In genomic region chr10:88379013-88379885, GRCm38 (mm10) we compare ENCODE assay signal across 8 mouse cellular contexts. TPM values are rescaled to one million over a fixed set of nuclear protein-coding genes. Genes with fewer than 3 reads are reported as not detected.
DNase-seq lines count a peak whose midpoint lies in the region; ATAC-seq and TF ChIP-seq lines count a peak whose summit lies in the region.

Gene Dram1, minus strand, starts transcription at chr10:88379080.
Gene Gnptab, plus strand, starts transcription at chr10:88379132.

- ATAC-seq in embryonic facial prominence, embryonic 15.5 days (ENCODE audit: insufficient number of reproducible peaks, low FRiP score, low TSS enrichment, low read depth), result peak; percentile 87
- peak; percentile 88 for ATAC-seq in kidney, embryonic 15.5 days (replicated peaks; ENCODE audit: low FRiP score)
- peak; percentile 76 for ATAC-seq in limb, embryonic 15.5 days (ENCODE audit: insufficient number of reproducible peaks, low FRiP score, low TSS enrichment, low read depth)
- peak; percentile 90 for ATAC-seq in midbrain, postnatal 0 days (ENCODE audit: low FRiP score)

- TF ChIP-seq POLR2A in bone marrow, adult 2 months (IDR thresholded peaks at IDR 0.05; ENCODE audit: borderline replicate concordance, control insufficient read depth, low read depth, low read length), result peak; percentile 20; the same call in 1 of the 2 replicates

- H3K27me3 ChIP-seq in embryonic facial prominence, embryonic 15.5 days, result no peaks in the 10 kb centered on the region
- H3K27me3 ChIP-seq in heart, embryonic 10.5 days (ENCODE audit: insufficient read depth, poor library complexity, severe bottlenecking), result no peaks in the 10 kb centered on the region
- H3K27me3 ChIP-seq in kidney, embryonic 15.5 days, result peaks cover 6% of the 10 kb centered on the region; the same call in 1 of the 2 replicates
- H3K27me3 ChIP-seq in limb, embryonic 15.5 days, result no peaks in the 10 kb centered on the region
- H3K27me3 ChIP-seq in midbrain, postnatal 0 days (ENCODE audit: insufficient read depth, low read length), result no peaks in the 10 kb centered on the region

- peak within 1 kb of the TSS; percentile 55 for H3K9ac ChIP-seq in embryonic facial prominence, embryonic 15.5 days
- peak within 1 kb of the TSS; percentile 67 for H3K9ac ChIP-seq in kidney, embryonic 15.5 days
- H3K9ac ChIP-seq in limb, embryonic 15.5 days, result peak within 1 kb of the TSS; percentile 63
- H3K9ac ChIP-seq in midbrain, postnatal 0 days (replicated peaks; ENCODE audit: low read length, poor library complexity, severe bottlenecking), result peak within 1 kb of the TSS; percentile 82

- peak within 1 kb of the TSS; percentile 46 for H3K27ac ChIP-seq in bone marrow, adult 2 months (ENCODE audit: control insufficient read depth, insufficient read depth, low read depth, low read length, poor library complexity)
- H3K27ac ChIP-seq in embryonic facial prominence, embryonic 15.5 days (replicated peaks), result peak within 1 kb of the TSS; percentile 29
- H3K27ac ChIP-seq in heart, embryonic 10.5 days, result peak within 1 kb of the TSS; percentile 91
- peak within 1 kb of the TSS; percentile 67 for H3K27ac ChIP-seq in kidney, embryonic 15.5 days
- peak within 1 kb of the TSS; percentile 34 for H3K27ac ChIP-seq in limb, embryonic 15.5 days
- H3K27ac ChIP-seq in midbrain, postnatal 0 days (ENCODE audit: low read depth, low read length), result peak within 1 kb of the TSS; percentile 82

- peak within 1 kb of the TSS; percentile 92 for H3K4me3 ChIP-seq in bone marrow, adult 2 months (replicated peaks; ENCODE audit: control insufficient read depth, low read depth, low read length)
- peak within 1 kb of the TSS; percentile 87 for H3K4me3 ChIP-seq in embryonic facial prominence, embryonic 15.5 days (replicated peaks)
- peak within 1 kb of the TSS; percentile 87 for H3K4me3 ChIP-seq in heart, embryonic 10.5 days
- peak within 1 kb of the TSS; percentile 85 for H3K4me3 ChIP-seq in kidney, embryonic 15.5 days (replicated peaks)
- H3K4me3 ChIP-seq in limb, embryonic 15.5 days, result peak within 1 kb of the TSS; percentile 86
- H3K4me3 ChIP-seq in midbrain, postnatal 0 days (ENCODE audit: low read depth, low read length), result peak within 1 kb of the TSS; percentile 87

- peak; percentile 84 for TF ChIP-seq CTCF in bone marrow, adult 2 months (IDR thresholded peaks at IDR 0.05; ENCODE audit: control insufficient read depth, insufficient read depth, low read length)
- TF ChIP-seq CTCF in midbrain, postnatal 0 days (IDR thresholded peaks at IDR 0.05), result peak; percentile 83

- under 1% methylated on average over 87 of the region's 87 CpGs for WGBS in bone marrow, adult 2 months
- WGBS in embryonic facial prominence, embryonic 15.5 days, result under 1% methylated on average over 85 of the region's 87 CpGs
- under 1% methylated on average over 87 of the region's 87 CpGs for WGBS in heart, embryonic 10.5 days
- WGBS in kidney, embryonic 15.5 days, result under 1% methylated on average over 87 of the region's 87 CpGs
- under 1% methylated on average over 87 of the region's 87 CpGs for WGBS in limb, embryonic 15.5 days
- WGBS in midbrain, postnatal 0 days, result under 1% methylated on average over 67 of the region's 87 CpGs

- DNase-seq in 416B (ENCODE audit: low read depth), result peak; percentile 79
- peak; percentile 82 for DNase-seq in heart, embryonic 10.5 days (ENCODE audit: low spot score)
- DNase-seq in midbrain, postnatal 0 days (ENCODE audit: low spot score), result peak; percentile 82
- DNase-seq in spleen, postnatal 10 days (ENCODE audit: low spot score in 2 of 2), result peak; percentile 88 to 92

- peak within 1 kb of the TSS; percentile 84 for H3K4me2 ChIP-seq in embryonic facial prominence, embryonic 15.5 days (replicated peaks)
- H3K4me2 ChIP-seq in kidney, embryonic 15.5 days, result peak within 1 kb of the TSS; percentile 89
- peak within 1 kb of the TSS; percentile 89 for H3K4me2 ChIP-seq in limb, embryonic 15.5 days
- H3K4me2 ChIP-seq in midbrain, postnatal 0 days (ENCODE audit: low read depth, low read length, poor library complexity, severe bottlenecking), result peak within 1 kb of the TSS; percentile 65

- H3K36me3 ChIP-seq in embryonic facial prominence, embryonic 15.5 days, result no peaks in the 10 kb centered on the region
- no peaks in the 10 kb centered on the region for H3K36me3 ChIP-seq in heart, embryonic 10.5 days
- H3K36me3 ChIP-seq in kidney, embryonic 15.5 days, result no peaks in the 10 kb centered on the region
- no peaks in the 10 kb centered on the region for H3K36me3 ChIP-seq in limb, embryonic 15.5 days
- no peaks in the 10 kb centered on the region for H3K36me3 ChIP-seq in midbrain, postnatal 0 days (ENCODE audit: insufficient read depth, low read length)

- no peaks in the 10 kb centered on the region for H3K9me3 ChIP-seq in embryonic facial prominence, embryonic 15.5 days (replicated peaks)
- no peaks in the 10 kb centered on the region for H3K9me3 ChIP-seq in heart, embryonic 10.5 days
- H3K9me3 ChIP-seq in kidney, embryonic 15.5 days (replicated peaks), result no peaks in the 10 kb centered on the region
- H3K9me3 ChIP-seq in limb, embryonic 15.5 days, result no peaks in the 10 kb centered on the region
- no peaks in the 10 kb centered on the region for H3K9me3 ChIP-seq in midbrain, postnatal 0 days (ENCODE audit: low read length)

- peaks cover 5% of the 10 kb centered on the region for H3K4me1 ChIP-seq in bone marrow, adult 2 months (ENCODE audit: control insufficient read depth, insufficient read depth, low read length)
- peaks cover 17% of the 10 kb centered on the region for H3K4me1 ChIP-seq in embryonic facial prominence, embryonic 15.5 days
- peaks cover 28% of the 10 kb centered on the region for H3K4me1 ChIP-seq in heart, embryonic 10.5 days
- H3K4me1 ChIP-seq in kidney, embryonic 15.5 days, result peaks cover 33% of the 10 kb centered on the region
- peaks cover 18% of the 10 kb centered on the region for H3K4me1 ChIP-seq in limb, embryonic 15.5 days
- peaks cover 6% of the 10 kb centered on the region; the same call in 1 of the 2 replicates for H3K4me1 ChIP-seq in midbrain, postnatal 0 days (ENCODE audit: insufficient read depth, low read length)

RNA-seq across cellular contexts. Expression of gene Dram1, which starts in this region (rescaled TPM):
- polyA plus RNA-seq in bone marrow, adult 2 months (2011; ENCODE audit: insufficient read depth, insufficient read length, low replicate concordance, missing spikeins), result 4.0 and 8.4 TPM in 2 replicates
- 3.1 and 3.5 TPM in 2 replicates for polyA plus RNA-seq in embryonic facial prominence, embryonic 15.5 days (2015; fragmentation: Nextera tagmentation; extraction: Ambion mirVana)
- polyA plus RNA-seq in heart, embryonic 10.5 days (2016; fragmentation: Nextera tagmentation; extraction: Ambion mirVana), result 0.83 and 0.86 TPM in 2 replicates
- 1.9 and 2.1 TPM in 2 replicates for polyA plus RNA-seq in kidney, embryonic 15.5 days (2015; fragmentation: Nextera tagmentation; extraction: Ambion mirVana)
- polyA plus RNA-seq in limb, embryonic 15.5 days (2015; fragmentation: Nextera tagmentation; extraction: Ambion mirVana), result 1.5 and 2.5 TPM in 2 replicates
- 0.44 and 1.3 TPM in 2 replicates for total RNA-seq in midbrain, postnatal 0 days (2014; rRNA removed)
- polyA plus RNA-seq in midbrain, postnatal 0 days (2015; fragmentation: Nextera tagmentation; extraction: Ambion mirVana), result 0.39 and 0.82 TPM in 2 replicates

RNA-seq across cellular contexts. Expression of gene Gnptab, which starts in this region (rescaled TPM):
- polyA plus RNA-seq in bone marrow, adult 2 months (2011; ENCODE audit: insufficient read depth, insufficient read length, low replicate concordance, missing spikeins), result 6.1 and 12.9 TPM in 2 replicates
- 11.0 and 11.1 TPM in 2 replicates for polyA plus RNA-seq in embryonic facial prominence, embryonic 15.5 days (2015; fragmentation: Nextera tagmentation; extraction: Ambion mirVana)
- polyA plus RNA-seq in heart, embryonic 10.5 days (2016; fragmentation: Nextera tagmentation; extraction: Ambion mirVana), result 8.2 and 8.8 TPM in 2 replicates
- polyA plus RNA-seq in kidney, embryonic 15.5 days (2015; fragmentation: Nextera tagmentation; extraction: Ambion mirVana), result 12.4 and 14.3 TPM in 2 replicates
- polyA plus RNA-seq in limb, embryonic 15.5 days (2015; fragmentation: Nextera tagmentation; extraction: Ambion mirVana), result 8.6 and 9.1 TPM in 2 replicates
- 54.0 and 56.0 TPM in 2 replicates for total RNA-seq in midbrain, postnatal 0 days (2014; rRNA removed)
- 21.9 and 24.0 TPM in 2 replicates for polyA plus RNA-seq in midbrain, postnatal 0 days (2015; fragmentation: Nextera tagmentation; extraction: Ambion mirVana)

Comparison
In these comparisons a context has a peak if more than half of its experiments do, and no peak if none do; other contexts are left out.
1. Peak in every context shown above with its lines: DNase-seq, ATAC-seq, H3K4me3 ChIP-seq and H3K27ac ChIP-seq.
2. H3K27ac ChIP-seq: peak in every context shown above with its lines; median percentile 91 in heart, embryonic 10.5 days; 82 in midbrain, postnatal 0 days; 67 in kidney, embryonic 15.5 days; 46 in bone marrow, adult 2 months; 34 in limb, embryonic 15.5 days; 29 in embryonic facial prominence, embryonic 15.5 days.